9 mouse cellular contexts compared by ENCODE assay signal in genomic region chr12:11266282-11266985, GRCm38 (mm10). TPM values are rescaled to one million over a fixed set of nuclear protein-coding genes. Genes with fewer than 3 reads are reported as not detected.
DNase-seq lines count a peak whose midpoint lies in the region; ATAC-seq and TF ChIP-seq lines count a peak whose summit lies in the region.
"Had no signal": no experiment of that assay in that cellular context is flagged by ENCODE, and none has a peak within 500 bp of the region (broad histone marks: within the 10 kb centered on the region; RNA-seq: fewer than 3 reads in every experiment).

No protein-coding gene starts in this region.

- H3K36me3 ChIP-seq in heart, adult 2 months (ENCODE audit: control insufficient read depth, insufficient read depth, low read length) = peaks cover 23% of the 10 kb centered on the region
- peaks cover 12% of the 10 kb centered on the region for H3K36me3 ChIP-seq in E14TG2a.4 (ENCODE audit: insufficient read depth, low read length)
- 0 out of 2 replicates have a peak, but pooled peaks cover 6% of the 10 kb centered on the region for H3K36me3 ChIP-seq in embryonic facial prominence, embryonic 10.5 days (replicated peaks)
- H3K36me3 ChIP-seq in heart, embryonic 15.5 days = no peaks in the 10 kb centered on the region
- no peaks in the 10 kb centered on the region for H3K36me3 ChIP-seq in liver, embryonic 11.5 days (ENCODE audit: control insufficient read depth, insufficient read depth, low read length)

- peak overlapping the region; percentile 97 for H3K27ac ChIP-seq in heart, adult 2 months
- H3K27ac ChIP-seq in embryonic facial prominence, embryonic 10.5 days (replicated peaks) = peak overlapping the region; percentile 97
- peak overlapping the region; percentile 98 for H3K27ac ChIP-seq in heart, embryonic 15.5 days
- peak overlapping the region; percentile 93 for H3K27ac ChIP-seq in liver, embryonic 11.5 days (ENCODE audit: low read depth, low read length)

- TF ChIP-seq CTCF in heart, adult 2 months (IDR thresholded peaks at IDR 0.05) = no peak
- no peak for TF ChIP-seq CTCF in E14TG2a.4 (conservative IDR thresholded peaks at IDR 0.05; ENCODE audit: low read length)

- peaks cover 2% of the 10 kb centered on the region for H3K79me2 ChIP-seq in heart, adult 2 months (replicated peaks; ENCODE audit: control insufficient read depth, insufficient read depth, low read length)

- H3K4me1 ChIP-seq in heart, adult 2 months (ENCODE audit: control insufficient read depth, insufficient read depth, low read length) = peaks cover 6% of the 10 kb centered on the region
- peaks cover 31% of the 10 kb centered on the region for H3K4me1 ChIP-seq in E14TG2a.4 (replicated peaks; ENCODE audit: low read depth, low read length)
- peaks cover 31% of the 10 kb centered on the region for H3K4me1 ChIP-seq in embryonic facial prominence, embryonic 10.5 days
- peaks cover 28% of the 10 kb centered on the region for H3K4me1 ChIP-seq in heart, embryonic 15.5 days (replicated peaks)
- H3K4me1 ChIP-seq in liver, embryonic 11.5 days (replicated peaks; ENCODE audit: control insufficient read depth, insufficient read depth, low read length) = peaks cover 21% of the 10 kb centered on the region

- intact Hi-C loops in heart, adult 2 months (cut with DNase I) = loop anchor here (1.0 kb wide), 1 partner anchor 62 kb away; no protein-coding TSS in a partner anchor

- H3K9me3 ChIP-seq in E14TG2a.4 (ENCODE audit: low read length) = no peaks in the 10 kb centered on the region
- no peaks in the 10 kb centered on the region for H3K9me3 ChIP-seq in embryonic facial prominence, embryonic 10.5 days
- H3K9me3 ChIP-seq in heart, embryonic 15.5 days (replicated peaks) = no peaks in the 10 kb centered on the region
- H3K9me3 ChIP-seq in liver, embryonic 11.5 days (ENCODE audit: control insufficient read depth, low read length) = no peaks in the 10 kb centered on the region

- TF ChIP-seq POLR2A in heart, adult 2 months (IDR thresholded peaks at IDR 0.05; ENCODE audit: insufficient read depth, low read depth, low read length) = no peak

- peak; percentile 68 for ATAC-seq in heart, embryonic 15.5 days (replicated peaks; ENCODE audit: insufficient number of reproducible peaks, insufficient read depth, low FRiP score, low read depth)
- peak; percentile 61 for ATAC-seq in liver, embryonic 11.5 days (replicated peaks; ENCODE audit: low FRiP score)

- DNase-seq in heart, adult 2 months = no peak
- no peak for DNase-seq in heart, adult 11 months
- DNase-seq in embryonic facial prominence, embryonic 10.5 days (ENCODE audit: low spot score) = no peak
- no peak for DNase-seq in liver, embryonic 11.5 days (ENCODE audit: low spot score)
- peak; percentile 52 for DNase-seq in naive thymus-derived CD4-positive, alpha-beta T cell, adult 2 months (ENCODE audit: low read depth)
- DNase-seq in layer of hippocampus, adult 9-11 months = no peak

- TF ChIP-seq EP300 in heart, adult 2 months (IDR thresholded peaks at IDR 0.05; ENCODE audit: insufficient read depth, low read depth, low read length) = no peak

- under 1% methylated on average over 51 of the region's 51 CpGs for WGBS in heart, adult 2 months
- WGBS in embryonic facial prominence, embryonic 10.5 days = under 1% methylated on average over 51 of the region's 51 CpGs
- under 1% methylated on average over 47 of the region's 51 CpGs for WGBS in heart, embryonic 15.5 days
- WGBS in liver, embryonic 11.5 days = under 1% methylated on average over 41 of the region's 51 CpGs

- peak overlapping the region; percentile 78 for H3K4me3 ChIP-seq in heart, adult 2 months
- peak overlapping the region; percentile 95 for H3K4me3 ChIP-seq in E14TG2a.4 (replicated peaks; ENCODE audit: low read length)
- H3K4me3 ChIP-seq in embryonic facial prominence, embryonic 10.5 days = peak overlapping the region; percentile 88
- peak overlapping the region; percentile 99 for H3K4me3 ChIP-seq in heart, embryonic 15.5 days
- H3K4me3 ChIP-seq in liver, embryonic 11.5 days (ENCODE audit: low read depth, low read length) = peak overlapping the region; percentile 93

- H3K27me3 ChIP-seq in heart, adult 2 months (ENCODE audit: control insufficient read depth, insufficient read depth, low read length) = no peaks in the 10 kb centered on the region
- no peaks in the 10 kb centered on the region for H3K27me3 ChIP-seq in E14TG2a.4 (ENCODE audit: insufficient read depth, low read length)
- no peaks in the 10 kb centered on the region for H3K27me3 ChIP-seq in embryonic facial prominence, embryonic 10.5 days (replicated peaks; ENCODE audit: low read depth, poor library complexity, severe bottlenecking)
- no peaks in the 10 kb centered on the region for H3K27me3 ChIP-seq in heart, embryonic 15.5 days
- H3K27me3 ChIP-seq in liver, embryonic 11.5 days (replicated peaks; ENCODE audit: control insufficient read depth, insufficient read depth, low read length) = no peaks in the 10 kb centered on the region

- H3K4me2 ChIP-seq in heart, embryonic 15.5 days = peak overlapping the region; percentile 89
- H3K4me2 ChIP-seq in liver, embryonic 11.5 days = peak overlapping the region; percentile 87

- H3K9ac ChIP-seq in heart, adult 2 months (ENCODE audit: low read depth, low read length) = peak overlapping the region; percentile 99
- peak overlapping the region; percentile 98 for H3K9ac ChIP-seq in heart, embryonic 15.5 days
- H3K9ac ChIP-seq in liver, embryonic 11.5 days (ENCODE audit: low read depth, low read length) = peak overlapping the region; percentile 96

RNA-seq across cellular contexts. Expression of gene Smc6, which starts 0.7 kb away (rescaled TPM):
- total RNA-seq in heart, adult 2 months (2021) = 10 to 100 TPM; 46.0 to 48.3 TPM
- 9.3 and 15.3 TPM in 2 replicates for polyA plus RNA-seq in heart, adult 2 months (2012; rRNA removed)
- polyA plus RNA-seq in embryonic facial prominence, embryonic 10.5 days (2016; fragmentation: Nextera tagmentation; extraction: Ambion mirVana) = 134 and 135 TPM in 2 replicates
- polyA plus RNA-seq in heart, embryonic 15.5 days (2015; fragmentation: Nextera tagmentation; extraction: Ambion mirVana) = 111 and 114 TPM in 2 replicates
- 91.1 and 95.8 TPM in 2 replicates for polyA plus RNA-seq in liver, embryonic 11.5 days (2014; fragmentation: Nextera tagmentation; extraction: Ambion mirVana)

RNA-seq across cellular contexts. Expression of gene Gen1, which starts 0.8 kb away (rescaled TPM):
- 1 to 10 TPM in 1 of 2 experiments, under 1 TPM in 1; 0.78 to 1.1 TPM for total RNA-seq in heart, adult 2 months (2021)
- polyA plus RNA-seq in heart, adult 2 months (2012; rRNA removed) = 0.16 and 0.23 TPM in 2 replicates
- polyA plus RNA-seq in embryonic facial prominence, embryonic 10.5 days (2016; fragmentation: Nextera tagmentation; extraction: Ambion mirVana) = 17.2 and 20.0 TPM in 2 replicates
- 5.8 and 6.8 TPM in 2 replicates for polyA plus RNA-seq in heart, embryonic 15.5 days (2015; fragmentation: Nextera tagmentation; extraction: Ambion mirVana)
- 13.5 and 13.9 TPM in 2 replicates for polyA plus RNA-seq in liver, embryonic 11.5 days (2014; fragmentation: Nextera tagmentation; extraction: Ambion mirVana)

RNA-seq across cellular contexts. Expression of gene Msgn1, which starts 57.7 kb away (rescaled TPM):
- total RNA-seq in heart, adult 2 months (2021) = not detected
- polyA plus RNA-seq in heart, adult 2 months (2012; rRNA removed) = not detected in 2 replicates
- not detected in 2 replicates for polyA plus RNA-seq in embryonic facial prominence, embryonic 10.5 days (2016; fragmentation: Nextera tagmentation; extraction: Ambion mirVana)
- not detected in 2 replicates for polyA plus RNA-seq in heart, embryonic 15.5 days (2015; fragmentation: Nextera tagmentation; extraction: Ambion mirVana)
- polyA plus RNA-seq in liver, embryonic 11.5 days (2014; fragmentation: Nextera tagmentation; extraction: Ambion mirVana) = not detected in 2 replicates
- total RNA-seq: layer of hippocampus, postnatal 25 days had no signal
